In genomic region chr2:38914517-38914916, GRCm38 (mm10) we compare ENCODE assay signal across 25 mouse cellular contexts.
"Had no signal": no experiment of that assay in that cellular context is flagged by ENCODE, and none has a peak within 500 bp of the region (broad histone marks: within the 10 kb centered on the region; RNA-seq: fewer than 3 reads in every experiment).

No protein-coding gene starts in this region.

- H3K4me3 ChIP-seq: gastrocnemius, adult 2 months; heart, embryonic 10.5 days; heart, embryonic 12.5 days; hindbrain, embryonic 12.5 days; hindbrain, embryonic 15.5 days; intestine, embryonic 15.5 days; layer of hippocampus, adult 2 months; left cerebral cortex, adult 2 months; limb, embryonic 12.5 days; liver, embryonic 13.5 days had no signal

- H3K9me3 ChIP-seq: heart, embryonic 10.5 days; heart, embryonic 12.5 days; hindbrain, embryonic 12.5 days; hindbrain, embryonic 15.5 days; intestine, embryonic 15.5 days; limb, embryonic 10.5 days; limb, embryonic 12.5 days; liver, embryonic 13.5 days had no signal

- H3K4me2 ChIP-seq: heart, embryonic 12.5 days; hindbrain, embryonic 12.5 days; hindbrain, embryonic 15.5 days; intestine, embryonic 15.5 days; limb, embryonic 12.5 days; liver, embryonic 11.5 days; liver, embryonic 13.5 days had no signal

- DNase-seq: gastrocnemius, adult 2 months; gastrocnemius, postnatal 10 days; gastrocnemius, postnatal 25 days; heart, adult 18-20 months; heart, postnatal 10 days; heart, postnatal 4 days; kidney, adult 18-20 months; kidney, adult 8-10 months; kidney, postnatal 10 days; kidney, postnatal 25 days; kidney, postnatal 4 days; liver; liver, embryonic 13.5 days had no signal

- ATAC-seq: inflammation-experienced regulatory T-cells, adult 6 months; intestine, embryonic 15.5 days; intestine, postnatal 0 days had no signal

- H3K36me3 ChIP-seq: heart, embryonic 10.5 days; heart, embryonic 12.5 days; hindbrain, embryonic 12.5 days; hindbrain, embryonic 15.5 days; intestine, embryonic 15.5 days; limb, embryonic 10.5 days; limb, embryonic 12.5 days; liver, embryonic 13.5 days had no signal

- H3K9ac ChIP-seq: heart, embryonic 12.5 days; hindbrain, embryonic 12.5 days; hindbrain, embryonic 15.5 days; intestine, embryonic 15.5 days; limb, embryonic 12.5 days; liver, embryonic 13.5 days had no signal

- H3K4me1 ChIP-seq: heart, embryonic 12.5 days had no signal

- H3K27ac ChIP-seq: gastrocnemius, adult 2 months; heart, embryonic 10.5 days; hindbrain, embryonic 12.5 days; hindbrain, embryonic 15.5 days; intestine, embryonic 15.5 days; layer of hippocampus, adult 2 months; left cerebral cortex, adult 2 months; limb, embryonic 10.5 days; limb, embryonic 12.5 days; liver, embryonic 13.5 days had no signal

- H3K27me3 ChIP-seq: heart, embryonic 12.5 days; hindbrain, embryonic 12.5 days; hindbrain, embryonic 15.5 days; intestine, embryonic 15.5 days; limb, embryonic 12.5 days; liver, embryonic 13.5 days had no signal
